Mouse (Mus musculus) lung, postnatal 36 days (tissue): ENCODE data around the gene Hist1h2bp.
"Not testable (repeated sequence)": the region's sequence is repeated elsewhere in the genome, so short reads cannot be mapped to it uniquely, and the experiment has no call there.

Source experiments
- DNase-seq: peaks from one replicate; pipeline ENCODE4 v3.0.0; 2022; ENCODE audit warnings: mixed read lengths

Hist1h2bp gene

DNA sequence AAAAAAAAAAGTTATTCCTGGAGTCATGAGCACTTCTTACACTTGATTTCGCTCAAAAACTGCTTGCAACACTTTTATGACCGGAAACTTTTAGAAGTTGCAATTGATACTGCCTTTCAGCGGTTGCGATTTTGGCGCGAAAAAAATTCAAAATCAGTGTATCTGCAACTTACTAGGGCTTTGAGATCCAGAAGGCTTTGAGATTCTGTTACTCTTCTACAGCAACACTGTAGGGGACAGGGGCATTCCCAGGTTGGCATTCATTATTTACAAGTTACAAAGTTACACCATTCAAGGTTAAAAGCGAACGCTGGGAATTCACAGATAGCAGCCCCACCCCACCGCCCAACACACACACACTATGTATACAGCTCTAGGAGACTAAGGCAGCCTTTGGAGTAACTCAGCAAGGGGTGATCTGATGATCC is 3.5 kb upstream of the Hist1h2bp start:
- DNase-seq, result peak; percentile 42

DNA sequence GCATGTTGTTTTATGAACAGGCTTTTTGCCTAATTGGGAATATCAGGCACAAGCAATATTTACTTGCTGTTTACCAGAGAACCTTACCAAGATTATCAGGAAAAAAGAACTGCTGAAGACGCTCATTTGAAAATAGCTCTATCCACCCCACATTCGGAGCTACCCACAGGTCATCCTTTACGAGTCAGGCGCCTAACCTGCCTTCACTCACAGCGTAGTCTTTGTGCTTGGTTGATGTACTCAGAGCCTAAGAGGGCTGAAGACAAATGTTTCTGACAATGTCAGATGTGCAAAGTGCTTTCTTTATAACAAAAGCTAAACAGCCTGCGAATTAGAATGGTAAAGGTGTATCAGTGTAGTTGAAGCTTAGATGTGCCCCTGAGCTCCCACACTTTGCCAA is 3.0 kb upstream of the Hist1h2bp start:
- no peak for DNase-seq

DNA sequence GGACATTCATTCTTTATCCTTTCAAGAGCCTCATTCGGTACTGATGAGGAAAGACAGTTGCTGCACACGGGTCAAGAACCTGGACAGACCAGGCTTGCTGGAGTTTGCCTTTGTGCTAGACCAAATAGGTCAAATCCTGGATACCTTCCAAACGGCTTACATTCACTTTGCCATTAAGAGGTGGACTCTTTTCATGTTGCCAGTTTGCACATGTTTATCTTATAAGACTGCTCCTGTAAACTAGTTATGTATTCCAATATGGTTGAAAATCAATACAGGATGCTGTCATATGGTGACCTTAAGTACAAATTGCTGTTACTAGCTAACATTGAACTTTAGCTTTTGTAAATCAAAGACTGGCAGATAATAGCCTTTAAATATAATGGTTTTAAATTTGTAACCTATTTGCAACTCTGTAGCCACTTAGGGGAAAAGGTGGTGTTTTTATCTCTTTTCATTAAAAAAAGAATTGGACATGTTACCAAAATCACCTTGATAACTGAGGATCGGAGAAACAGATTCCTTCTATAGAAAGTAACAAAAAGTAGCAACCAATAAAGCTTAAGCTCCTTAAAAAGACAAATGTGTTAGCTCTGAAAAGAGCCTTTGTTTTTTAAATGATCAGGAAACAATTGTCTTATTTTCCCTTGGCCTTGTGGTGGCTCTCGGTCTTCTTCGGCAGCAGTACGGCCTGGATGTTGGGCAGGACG is 917 bp upstream of the Hist1h2bp start:
- DNase-seq, result no peak

DNA sequence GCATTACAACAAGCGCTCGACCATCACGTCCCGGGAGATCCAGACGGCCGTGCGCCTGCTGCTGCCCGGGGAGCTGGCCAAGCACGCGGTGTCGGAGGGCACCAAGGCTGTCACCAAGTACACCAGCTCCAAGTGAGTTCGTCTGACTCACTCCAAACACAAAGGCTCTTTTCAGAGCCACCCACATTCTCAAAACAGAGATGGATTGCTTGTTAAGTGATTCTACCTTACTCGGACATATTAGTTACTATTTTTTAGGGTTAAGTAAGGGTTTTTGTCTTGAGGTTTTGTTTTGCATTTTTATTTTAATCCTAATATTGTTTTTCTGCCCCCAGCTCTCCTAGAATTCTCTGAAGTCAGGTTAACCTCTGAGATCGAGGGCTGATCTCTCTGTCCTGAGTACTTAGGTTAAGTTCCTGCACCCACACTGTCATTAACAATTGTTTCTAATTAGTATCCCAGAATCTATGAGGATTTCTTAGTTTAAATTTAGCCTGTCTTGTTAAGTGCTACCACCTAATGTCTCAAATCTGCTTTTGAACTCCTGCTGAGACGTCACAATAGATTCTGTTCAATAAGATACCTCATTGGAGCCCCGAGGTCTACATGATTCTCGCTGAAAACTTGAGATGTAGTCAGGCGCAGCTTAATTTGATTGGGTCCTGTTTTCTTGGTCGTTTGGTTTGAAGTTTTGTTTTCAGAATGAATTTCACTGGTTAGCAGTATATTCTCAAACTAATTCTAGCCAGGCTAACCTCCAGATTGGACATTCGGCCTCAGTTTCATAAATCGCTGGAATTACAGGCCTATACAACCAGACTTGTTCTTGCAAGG is 716 bp downstream of the Hist1h2bp start:
- no peak for DNase-seq

DNA sequence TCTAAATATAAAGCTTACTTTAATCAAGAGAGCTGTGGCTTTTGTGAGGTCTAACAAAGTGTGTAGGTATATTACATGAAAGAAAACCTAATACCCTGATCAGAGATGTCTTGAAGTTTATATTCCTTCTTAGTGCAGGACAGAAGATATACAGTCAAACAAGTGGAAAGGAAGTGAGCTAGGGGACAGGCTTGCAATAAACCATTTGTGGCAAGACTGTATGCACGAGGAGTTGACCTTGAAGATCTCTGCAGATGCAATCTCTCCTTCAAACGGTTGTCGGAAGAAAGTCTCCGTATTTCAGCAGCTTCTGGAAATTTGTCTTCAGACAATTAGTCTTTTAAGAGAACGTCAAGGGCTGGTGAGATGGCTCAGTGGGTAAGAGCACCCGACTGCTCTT is 2.7 kb downstream of the Hist1h2bp start:
- no peak for DNase-seq

DNA sequence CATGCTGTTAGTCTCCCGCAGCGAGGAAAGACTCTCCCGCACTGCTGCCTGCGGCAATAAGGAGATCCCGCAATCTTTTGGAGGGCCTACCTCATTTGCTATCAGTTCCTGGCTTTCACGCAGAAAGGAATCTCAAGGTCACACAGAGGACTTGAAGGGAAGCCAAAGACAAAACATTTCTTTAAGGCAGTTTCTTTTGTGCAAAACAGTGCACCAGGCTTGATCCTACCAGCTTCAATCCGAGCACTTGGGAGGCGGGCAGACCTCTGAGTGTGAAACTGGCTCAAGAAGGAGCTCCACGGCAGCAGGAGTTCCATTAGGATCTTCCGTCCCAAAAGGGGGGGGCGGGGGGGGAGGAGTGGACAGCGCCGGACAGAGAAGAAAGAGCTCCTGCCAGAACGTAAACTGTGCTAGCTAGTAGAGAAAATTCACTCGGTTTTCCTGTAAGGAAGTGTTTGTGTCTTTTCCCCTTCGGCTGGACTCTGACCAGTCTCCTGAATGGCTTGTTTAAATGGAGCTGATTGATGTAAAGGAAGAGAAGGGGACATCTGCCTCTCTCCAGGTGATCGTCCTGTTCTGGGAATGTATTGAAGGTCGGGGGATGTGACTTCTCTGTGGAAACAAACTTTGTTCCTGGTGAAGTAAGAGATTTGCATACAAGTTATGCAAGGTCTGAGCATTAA is 3.5 kb downstream of the Hist1h2bp start:
- DNase-seq, result no peak

DNA sequence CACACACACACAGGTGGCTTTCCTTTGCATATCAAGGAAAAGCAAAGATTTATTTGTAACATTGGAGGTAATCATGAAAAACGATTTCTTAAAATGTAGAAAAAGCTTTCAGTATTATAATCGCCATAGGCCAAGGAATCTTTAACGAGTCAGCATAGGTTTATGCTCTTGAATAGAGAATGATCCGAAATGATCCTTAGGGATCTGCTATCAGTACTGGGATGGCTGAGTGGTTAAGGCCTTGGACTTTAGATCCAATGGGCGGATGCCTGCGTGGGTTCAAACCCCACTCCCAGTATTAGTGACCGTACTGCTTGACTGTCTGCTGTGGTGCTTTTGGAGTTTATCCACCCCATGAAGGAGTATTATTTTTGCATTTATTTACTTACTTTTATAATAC is 8.3 kb downstream of the Hist1h2bp start:
- no peak for DNase-seq

DNA sequence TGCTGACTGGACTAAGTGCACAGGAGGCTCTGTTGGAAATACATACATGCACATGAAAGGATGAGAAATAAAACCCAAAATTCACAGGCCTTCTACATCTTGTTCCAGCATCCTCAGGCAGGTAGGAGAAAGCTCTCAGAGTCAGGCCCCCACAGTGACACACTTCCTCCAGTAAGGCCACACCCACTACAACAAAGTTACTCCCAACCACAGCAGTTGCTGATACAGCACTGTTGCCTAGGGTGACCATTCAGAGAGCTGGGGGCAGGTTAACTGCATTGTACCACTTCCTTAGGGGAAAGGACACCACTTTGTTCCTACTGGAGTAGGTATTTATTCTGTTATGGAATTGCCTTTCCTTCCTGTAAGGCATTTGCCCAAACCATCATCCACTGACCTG is 9.9 kb downstream of the Hist1h2bp start:
- not testable (repeated sequence) for DNase-seq

DNA sequence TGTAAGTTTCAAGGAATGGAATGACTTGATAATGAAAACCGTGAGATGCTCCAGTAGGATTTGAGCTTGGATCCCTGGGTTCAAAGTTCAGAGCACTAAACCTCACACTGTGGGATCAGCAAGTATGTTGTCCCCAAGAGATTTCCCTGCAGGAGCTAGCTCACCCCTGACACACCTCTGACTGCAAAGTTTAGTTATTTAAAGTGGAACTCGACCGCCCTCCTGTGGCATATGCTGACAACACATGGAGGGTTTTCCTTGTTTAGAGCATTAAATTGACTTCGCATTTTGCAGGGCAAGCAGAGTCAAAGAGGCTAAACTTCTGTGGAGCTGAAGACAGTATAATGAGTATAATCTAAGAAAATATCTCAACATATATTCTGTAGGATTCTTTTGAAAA is 15.8 kb downstream of the Hist1h2bp start:
- DNase-seq, result not testable (repeated sequence)

DNA sequence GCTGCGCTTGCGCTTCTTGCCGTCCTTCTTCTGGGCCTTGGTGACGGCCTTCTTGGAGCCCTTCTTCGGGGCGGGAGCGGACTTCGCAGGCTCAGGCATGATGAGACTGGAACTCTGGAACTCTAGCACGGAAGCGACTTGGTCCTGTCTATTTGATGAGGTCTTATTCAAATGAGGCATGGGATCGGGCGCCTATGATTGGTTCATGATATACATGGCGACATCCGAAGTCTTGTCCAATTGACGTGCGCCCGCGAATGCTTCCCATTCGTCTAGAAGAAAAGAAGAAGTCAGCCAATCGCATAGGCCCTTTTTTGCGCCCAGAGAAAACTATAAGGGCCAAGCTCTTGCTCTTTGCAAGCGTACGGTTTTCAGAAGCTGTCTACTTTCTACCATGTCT is 22.8 kb downstream of the Hist1h2bp start, which contains the start of the genes Hist1h2bq and Hist1h2ao:
Gene Hist1h2bq (minus strand): TSS at position 125 of the 400 bp plus-strand sequence.
Gene Hist1h2ao (plus strand): TSS at position 393 of the 400 bp plus-strand sequence.
- not testable (repeated sequence) for DNase-seq

DNA sequence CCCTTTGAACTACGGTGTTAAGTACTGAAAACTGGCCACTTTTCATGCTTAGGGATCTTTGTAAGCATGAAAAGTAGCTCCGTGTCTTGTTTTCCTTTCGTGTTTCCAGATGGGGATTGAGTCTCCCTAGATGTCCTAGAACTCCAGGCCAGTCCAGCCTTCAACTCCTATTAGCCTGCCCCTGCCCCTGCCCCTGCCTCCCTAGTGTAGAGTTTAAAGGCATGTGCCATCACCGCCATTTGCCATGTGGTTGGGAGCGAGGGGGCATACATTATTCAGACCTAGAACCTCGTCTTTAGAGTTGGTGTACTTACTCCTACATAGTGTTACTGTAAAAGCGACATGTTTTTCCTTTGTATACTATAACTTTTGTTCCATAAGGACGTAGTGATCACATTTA is 23.8 kb downstream of the Hist1h2bp start:
- not testable (repeated sequence) for DNase-seq

DNA sequence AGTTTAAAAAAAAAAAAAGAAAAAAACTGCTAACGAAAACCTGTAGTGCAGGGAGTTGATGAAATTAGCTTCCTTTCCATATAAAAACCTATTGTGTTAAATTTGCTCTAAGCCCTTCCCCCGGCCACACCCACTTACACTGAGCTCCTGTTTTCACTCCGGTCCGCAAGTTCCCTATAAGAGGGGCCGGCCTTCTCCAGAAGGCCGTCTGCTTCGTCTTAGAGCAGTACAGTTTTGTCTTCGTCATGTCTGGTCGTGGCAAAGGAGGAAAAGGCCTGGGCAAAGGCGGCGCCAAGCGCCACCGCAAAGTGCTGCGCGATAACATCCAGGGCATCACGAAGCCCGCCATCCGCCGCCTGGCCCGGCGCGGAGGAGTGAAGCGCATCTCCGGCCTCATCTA is 24.3 kb downstream of the Hist1h2bp start, which contains the start of gene Hist1h4m:
Gene Hist1h4m (plus strand): TSS at position 208 of the 400 bp plus-strand sequence.
- DNase-seq, result peak; percentile 62

DNA sequence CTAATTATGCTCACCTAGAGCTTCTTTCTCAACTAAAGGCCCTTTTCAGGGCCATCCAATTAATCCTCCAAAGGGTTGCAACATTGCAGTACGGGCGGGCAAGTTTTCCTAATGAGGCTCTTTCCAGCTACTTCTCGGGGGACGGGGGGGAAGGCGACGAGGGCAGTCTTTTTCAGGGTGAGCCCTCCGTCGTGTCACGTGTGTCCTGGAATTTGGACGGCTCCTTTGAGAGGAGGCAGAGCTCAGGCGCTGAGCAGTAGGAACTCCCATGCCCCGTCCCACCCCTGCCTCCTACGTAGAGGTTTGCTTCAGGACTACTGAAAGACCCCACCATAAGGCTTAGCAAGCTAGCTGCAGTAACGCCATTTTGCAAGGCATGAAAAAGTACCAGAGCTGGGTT is 24.8 kb downstream of the Hist1h2bp start:
- not testable (repeated sequence) for DNase-seq

DNA sequence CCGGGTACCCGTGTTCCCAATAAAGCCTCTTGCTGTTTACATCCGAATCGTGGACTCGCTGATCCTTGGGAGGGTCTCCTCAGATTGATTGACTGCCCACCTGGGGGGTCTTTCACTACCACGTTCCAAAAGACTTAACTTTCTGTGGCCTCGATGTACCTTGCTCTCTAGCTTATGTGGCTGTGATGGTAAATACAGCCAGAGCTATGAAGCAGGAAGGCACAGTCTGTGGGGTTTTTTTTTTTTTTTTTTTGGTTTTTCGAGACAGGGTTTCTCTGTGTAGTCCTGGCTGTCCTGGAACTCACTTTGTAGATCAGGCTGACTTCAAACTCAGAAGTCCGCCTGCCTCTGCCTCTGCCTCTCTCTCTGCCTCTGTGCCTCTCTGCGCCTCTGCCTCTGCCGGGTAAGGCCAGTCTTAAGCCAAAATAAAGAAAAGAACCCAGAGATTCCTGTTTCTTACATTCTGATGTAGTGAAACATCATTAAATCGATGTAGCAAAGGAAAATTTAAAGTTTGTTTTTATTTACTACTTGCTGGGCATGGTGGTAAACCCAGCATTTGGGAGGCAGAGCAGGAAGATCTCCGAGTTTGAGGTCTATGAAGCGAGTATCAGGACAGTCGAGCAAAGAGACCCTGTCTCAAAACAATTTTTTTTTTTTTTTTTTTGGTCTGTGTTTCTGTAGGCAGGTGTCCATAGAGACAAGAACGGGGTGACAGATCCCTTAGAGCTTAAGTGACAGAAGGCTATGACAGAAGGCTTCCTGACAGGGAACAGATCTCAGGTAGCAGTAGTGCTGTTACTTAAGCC is 33.0 kb downstream of the Hist1h2bp start:
- DNase-seq, result not testable (repeated sequence)

DNA sequence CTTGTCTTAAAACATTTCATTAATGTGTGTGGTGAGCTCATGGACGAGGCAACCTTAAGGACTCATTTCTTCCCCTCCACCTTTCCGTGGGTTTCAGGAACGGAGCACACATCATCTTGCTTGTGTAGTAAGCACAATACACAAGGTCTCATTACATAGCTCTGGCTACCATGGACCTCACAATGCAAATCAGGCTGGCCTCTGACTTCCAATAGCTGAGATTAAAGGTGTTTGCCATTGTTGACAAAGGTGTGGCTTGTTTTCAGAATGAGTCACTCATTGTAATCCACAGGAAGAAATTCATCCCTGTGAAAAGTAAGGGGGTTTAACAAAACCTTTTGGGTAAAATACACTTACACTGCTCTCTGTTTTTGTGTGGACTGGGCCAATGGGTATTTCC is 41.2 kb downstream of the Hist1h2bp start:
- DNase-seq, result no peak

DNA sequence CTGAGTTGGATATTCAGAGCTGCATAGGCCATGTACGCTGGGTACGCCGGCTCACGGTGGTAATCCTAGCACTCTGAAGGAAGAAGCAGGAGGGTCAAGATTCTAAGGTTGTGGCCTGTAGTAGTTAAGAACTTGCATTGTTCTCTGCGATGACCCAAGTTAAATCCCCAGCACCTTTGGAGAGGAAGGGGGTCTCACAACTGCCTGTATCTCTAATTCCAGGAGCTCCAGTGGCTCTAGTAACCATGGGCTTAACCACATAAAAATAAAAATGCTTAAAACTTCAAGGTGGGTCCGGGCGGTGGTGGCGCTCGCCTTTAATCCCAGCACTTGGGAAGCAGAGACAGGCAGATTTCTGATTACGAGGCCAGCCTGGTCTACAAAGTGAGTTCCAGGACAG is 43.1 kb downstream of the Hist1h2bp start:
- no peak for DNase-seq

DNA sequence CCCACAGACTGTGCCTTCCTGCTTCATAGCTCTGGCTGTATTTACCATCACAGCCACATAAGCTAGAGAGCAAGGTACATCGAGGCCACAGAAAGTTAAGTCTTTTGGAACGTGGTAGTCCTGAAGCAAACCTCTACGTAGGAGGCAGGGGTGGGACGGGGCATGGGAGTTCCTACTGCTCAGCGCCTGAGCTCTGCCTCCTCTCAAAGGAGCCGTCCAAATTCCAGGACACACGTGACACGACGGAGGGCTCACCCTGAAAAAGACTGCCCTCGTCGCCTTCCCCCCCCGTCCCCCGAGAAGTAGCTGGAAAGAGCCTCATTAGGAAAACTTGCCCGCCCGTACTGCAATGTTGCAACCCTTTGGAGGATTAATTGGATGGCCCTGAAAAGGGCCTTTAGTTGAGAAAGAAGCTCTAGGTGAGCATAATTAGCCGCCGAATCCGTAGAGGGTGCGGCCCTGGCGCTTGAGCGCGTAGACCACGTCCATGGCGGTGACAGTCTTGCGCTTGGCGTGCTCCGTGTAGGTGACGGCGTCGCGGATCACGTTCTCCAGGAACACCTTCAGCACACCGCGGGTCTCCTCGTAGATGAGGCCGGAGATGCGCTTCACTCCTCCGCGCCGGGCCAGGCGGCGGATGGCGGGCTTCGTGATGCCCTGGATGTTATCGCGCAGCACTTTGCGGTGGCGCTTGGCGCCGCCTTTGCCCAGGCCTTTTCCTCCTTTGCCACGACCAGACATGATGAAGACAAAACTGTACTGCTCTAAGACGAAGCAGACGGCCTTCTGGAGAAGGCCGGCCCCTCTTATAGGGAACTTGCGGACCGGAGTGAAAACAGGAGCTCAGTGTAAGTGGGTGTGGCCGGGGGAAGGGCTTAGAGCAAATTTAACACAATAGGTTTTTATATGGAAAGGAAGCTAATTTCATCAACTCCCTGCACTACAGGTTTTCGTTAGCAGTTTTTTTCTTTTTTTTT is 44.4 kb downstream of the Hist1h2bp start, which contains the start of gene Hist1h4n:
Gene Hist1h4n (minus strand): TSS at position 779 of the 977 bp plus-strand sequence.
- peak; percentile 40 for DNase-seq

DNA sequence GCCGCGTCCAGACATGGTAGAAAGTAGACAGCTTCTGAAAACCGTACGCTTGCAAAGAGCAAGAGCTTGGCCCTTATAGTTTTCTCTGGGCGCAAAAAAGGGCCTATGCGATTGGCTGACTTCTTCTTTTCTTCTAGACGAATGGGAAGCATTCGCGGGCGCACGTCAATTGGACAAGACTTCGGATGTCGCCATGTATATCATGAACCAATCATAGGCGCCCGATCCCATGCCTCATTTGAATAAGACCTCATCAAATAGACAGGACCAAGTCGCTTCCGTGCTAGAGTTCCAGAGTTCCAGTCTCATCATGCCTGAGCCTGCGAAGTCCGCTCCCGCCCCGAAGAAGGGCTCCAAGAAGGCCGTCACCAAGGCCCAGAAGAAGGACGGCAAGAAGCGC is 46.2 kb downstream of the Hist1h2bp start, which contains the start of the genes Hist1h2ap and Hist1h2br:
Gene Hist1h2ap (minus strand): TSS at position 47 of the 400 bp plus-strand sequence.
Gene Hist1h2br (plus strand): TSS at position 283 of the 400 bp plus-strand sequence.
- not testable (repeated sequence) for DNase-seq
